Mouse (Mus musculus): ENCODE results near the gene Plekho2.
A peak's percentile ranks its signal among the peaks of the same experiment; 100 is the strongest.

Gene Plekho2

GRCm38 (mm10) chr9:65528417-65529038 lies 51.3 kb downstream of the Plekho2 start:
- DNase-seq: no peak

- no peak for DNase-seq
These were observed 54.2 kb downstream of the Plekho2 start for GRCm38 (mm10) chr9:65525445-65526195.

GRCm38 (mm10) chr9:65523611-65524364 lies 56.1 kb downstream of the Plekho2 start:
- peak; percentile 89 to 90 for DNase-seq

- peak in 1 of 2 experiments; percentile 66 for DNase-seq
These were observed 59.3 kb downstream of the Plekho2 start for GRCm38 (mm10) chr9:65520505-65520876.

GRCm38 (mm10) chr9:65519807-65520504 lies 59.9 kb downstream of the Plekho2 start, which contains the start of gene Ankdd1a:
Gene Ankdd1a, minus strand, starts transcription at chr9:65520193.
- DNase-seq: peak; percentile 83 to 84

- peak; percentile 77 to 90 for DNase-seq
These were observed 65.0 kb downstream of the Plekho2 start for GRCm38 (mm10) chr9:65514851-65515261.

- DNase-seq: peak in 1 of 2 experiments; percentile 74
These were observed 65.4 kb downstream of the Plekho2 start for GRCm38 (mm10) chr9:65514431-65514830.

- no peak for DNase-seq
These were observed 67.3 kb downstream of the Plekho2 start for GRCm38 (mm10) chr9:65512520-65512919.

GRCm38 (mm10) chr9:65508449-65508848 lies 71.4 kb downstream of the Plekho2 start:
- peak in 1 of 2 experiments; percentile 33 for DNase-seq

- DNase-seq: no peak
These were observed 76.9 kb downstream of the Plekho2 start for GRCm38 (mm10) chr9:65502721-65503505.

Measured in cerebellum, postnatal 10 days (tissue).